ENCODE assay signal across 11 mouse cellular contexts in the genomic region with DNA sequence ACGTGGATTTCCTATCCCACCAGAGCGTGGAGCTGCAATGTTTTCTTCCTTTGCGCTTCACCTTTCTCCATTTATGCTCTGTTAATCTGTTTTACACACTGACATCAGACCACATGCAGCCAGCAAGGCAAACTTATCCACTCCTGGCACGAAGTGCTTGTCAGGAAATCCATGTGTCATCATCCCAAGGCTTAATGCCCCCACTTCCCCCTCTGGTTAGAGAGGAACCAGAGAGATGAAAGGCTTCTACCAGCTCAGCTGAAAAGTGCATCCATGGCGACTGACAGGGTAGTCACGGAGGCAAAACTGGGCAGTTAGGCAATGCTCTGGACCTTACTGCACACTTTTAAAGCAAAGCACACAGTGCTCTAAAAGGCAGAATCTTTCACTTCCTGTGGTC.
DNase-seq lines count a peak whose midpoint lies in the region; ATAC-seq lines count a peak whose summit lies in the region.
"Had no signal": no experiment of that assay in that cellular context is flagged by ENCODE, and none has a peak within 500 bp of the region (broad histone marks: within the 10 kb centered on the region; RNA-seq: fewer than 3 reads in every experiment).

No protein-coding gene starts in this region.

- H3K4me2 ChIP-seq in kidney, embryonic 16.5 days (replicated peaks; ENCODE audit: low read depth, low read length), result no peak overlapping the region
- H3K4me2 ChIP-seq: heart, embryonic 13.5 days; liver, embryonic 15.5 days; neural tube, embryonic 15.5 days had no signal

- ATAC-seq in kidney, embryonic 16.5 days (ENCODE audit: low FRiP score, low TSS enrichment), result no peak

- H3K9ac ChIP-seq in kidney, embryonic 16.5 days (replicated peaks; ENCODE audit: low read length), result no peak overlapping the region
- H3K9ac ChIP-seq: heart, embryonic 13.5 days; liver, embryonic 15.5 days; neural tube, embryonic 15.5 days had no signal

- H3K27ac ChIP-seq in kidney, embryonic 16.5 days (ENCODE audit: low read length), result no peak overlapping the region
- H3K27ac ChIP-seq: heart, embryonic 13.5 days; liver, embryonic 15.5 days; neural tube, embryonic 15.5 days had no signal

- H3K36me3 ChIP-seq in kidney, embryonic 16.5 days (ENCODE audit: insufficient read depth, low read length), result peaks cover 26% of the 10 kb centered on the region

- 73% methylated on average over 6 of the region's 6 CpGs for WGBS in kidney, embryonic 16.5 days

- no peaks in the 10 kb centered on the region for H3K9me3 ChIP-seq in kidney, embryonic 16.5 days (ENCODE audit: low read length)
- H3K9me3 ChIP-seq: liver, embryonic 15.5 days; neural tube, embryonic 15.5 days had no signal

- peak; percentile 35 for DNase-seq in kidney, postnatal 14 days
- peak; percentile 82 for DNase-seq in NIH3T3 (ENCODE audit: low read depth)
- peak; percentile 64 to 66 for DNase-seq in adrenal gland, postnatal 36 days
- DNase-seq in lung, postnatal 14 days, result peak; percentile 18
- no peak for DNase-seq in frontal cortex, postnatal 25 days (ENCODE audit: low spot score in 2 of 2)
- DNase-seq in ovary, postnatal 36 days (ENCODE audit: low spot score), result no peak
- DNase-seq: cerebellum, postnatal 10 days had no signal

- H3K27me3 ChIP-seq in kidney, embryonic 16.5 days (ENCODE audit: insufficient read depth, low read length), result no peaks in the 10 kb centered on the region
- H3K27me3 ChIP-seq: heart, embryonic 13.5 days; liver, embryonic 15.5 days; neural tube, embryonic 15.5 days had no signal

- H3K4me1 ChIP-seq in kidney, embryonic 16.5 days (ENCODE audit: insufficient read depth, low read length), result no peaks in the 10 kb centered on the region
- H3K4me1 ChIP-seq: liver, embryonic 15.5 days; neural tube, embryonic 15.5 days had no signal

- no peak overlapping the region for H3K4me3 ChIP-seq in kidney, embryonic 16.5 days (ENCODE audit: low read length)
- H3K4me3 ChIP-seq: heart, embryonic 13.5 days; liver, embryonic 15.5 days; neural tube, embryonic 15.5 days had no signal

Comparison
In these comparisons a context has a peak if more than half of its experiments do, and no peak if none do; other contexts are left out.
1. DNase-seq: peak in kidney, postnatal 14 days (single experiment), NIH3T3 (single experiment), adrenal gland, postnatal 36 days (2 of 2) and lung, postnatal 14 days (single experiment); none in frontal cortex, postnatal 25 days (0 of 2) and ovary, postnatal 36 days (single experiment).